Mouse (Mus musculus) kidney, postnatal 14 days (tissue): ENCODE data around the gene Anapc13.

Experiments
- DNase-seq: peaks from one replicate; pipeline ENCODE4 v3.0.0; 2022; ENCODE audit warnings: mixed read lengths

Anapc13 gene

GRCm38 (mm10) chr9:102632173-102632572, 6.1 kb downstream of the Anapc13 start:
- peak; percentile 33 for DNase-seq

DNA sequence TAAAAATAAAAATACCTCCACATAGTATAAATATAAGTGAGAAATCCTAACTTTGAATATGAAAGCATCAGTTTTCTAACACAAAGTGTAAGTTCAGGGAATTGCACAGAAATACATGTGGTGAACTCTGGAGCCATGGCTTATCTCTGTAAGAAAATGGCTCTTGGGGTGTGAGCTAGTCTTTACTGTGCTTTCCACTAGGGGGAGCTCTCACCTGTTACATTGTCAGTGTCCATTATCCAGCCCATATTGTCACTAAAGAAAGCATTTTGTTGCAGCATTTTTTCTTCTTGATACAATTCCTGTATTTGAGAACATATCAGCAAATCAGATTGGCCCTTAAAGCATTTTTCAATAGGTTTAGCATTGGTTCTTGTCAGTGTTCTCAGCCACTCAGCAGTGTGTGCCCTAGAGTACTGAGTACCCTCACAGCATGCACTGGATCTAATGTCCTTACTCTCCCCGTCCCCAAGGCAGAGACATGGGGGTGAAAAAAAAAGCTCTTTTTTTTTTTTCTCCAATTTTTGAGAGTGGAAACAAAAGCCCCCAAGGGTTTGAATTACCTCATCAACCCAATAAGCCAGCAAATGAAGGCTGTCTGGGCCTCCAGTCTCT, 6.9 kb downstream of the Anapc13 start:
- peak; percentile 78 for DNase-seq

DNA sequence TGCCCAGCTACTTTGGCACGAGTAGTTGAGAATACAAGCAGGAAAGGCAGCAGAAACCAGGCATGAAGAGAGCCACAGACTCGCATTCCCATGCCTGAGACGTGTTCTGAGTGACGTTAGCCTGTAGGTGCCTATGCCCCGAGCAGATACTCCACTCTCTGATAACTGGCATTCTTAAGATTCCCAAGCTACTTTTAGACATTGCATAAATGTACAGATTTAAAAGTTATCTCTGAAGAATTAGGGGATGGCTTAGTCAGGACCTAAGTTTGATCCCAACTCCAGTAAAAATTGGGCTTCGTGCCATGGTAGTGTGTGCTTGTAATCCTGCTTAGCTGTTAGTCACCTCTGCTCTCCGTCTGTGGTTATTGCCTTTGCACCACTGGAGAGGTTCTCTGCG, 8.4 kb downstream of the Anapc13 start:
- DNase-seq, result no peak

DNA sequence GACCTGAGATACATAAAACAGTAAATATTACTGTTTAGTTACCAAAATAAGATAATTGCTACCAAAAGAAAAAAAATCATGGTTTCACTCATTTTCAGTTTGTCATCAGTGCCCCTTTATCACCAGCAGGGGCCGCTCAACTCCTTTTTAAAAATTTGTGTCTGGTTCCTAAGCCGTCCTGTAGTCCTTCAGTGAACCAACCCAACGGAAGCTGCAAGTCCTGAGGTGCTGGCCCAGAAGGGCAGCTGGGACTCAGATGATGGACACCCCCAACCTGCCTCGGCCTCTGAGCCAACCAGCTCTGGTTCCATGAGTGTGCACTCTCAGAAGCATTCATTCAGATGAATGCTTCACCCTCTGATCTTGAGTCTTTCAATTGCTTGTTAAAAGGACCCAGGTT, 10.5 kb downstream of the Anapc13 start:
- DNase-seq, result peak; percentile 72

DNA sequence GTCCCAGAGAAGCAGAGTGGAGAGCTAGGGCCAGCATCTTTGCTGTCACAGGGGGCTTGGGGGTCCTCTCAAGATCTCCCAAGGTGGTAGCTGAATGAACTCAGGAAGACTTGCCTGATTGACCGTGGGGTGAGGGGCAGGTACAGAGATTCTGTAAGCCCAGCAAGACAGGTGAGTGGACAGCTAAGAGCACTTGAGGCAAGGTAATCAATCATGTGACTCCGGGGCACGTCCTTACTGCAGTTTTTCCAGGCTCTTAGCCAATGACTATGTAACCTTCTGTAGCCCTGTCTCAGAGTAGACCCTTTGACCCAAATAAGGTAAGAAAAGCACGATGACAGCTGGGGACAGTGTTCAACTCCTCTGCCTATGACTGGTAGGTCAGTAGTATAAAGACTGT, 11.0 kb downstream of the Anapc13 start:
- no peak for DNase-seq

- peak; percentile 40 for DNase-seq
Observed at GRCm38 (mm10) chr9:102638963-102639362, 12.9 kb downstream of the Anapc13 start.

DNA sequence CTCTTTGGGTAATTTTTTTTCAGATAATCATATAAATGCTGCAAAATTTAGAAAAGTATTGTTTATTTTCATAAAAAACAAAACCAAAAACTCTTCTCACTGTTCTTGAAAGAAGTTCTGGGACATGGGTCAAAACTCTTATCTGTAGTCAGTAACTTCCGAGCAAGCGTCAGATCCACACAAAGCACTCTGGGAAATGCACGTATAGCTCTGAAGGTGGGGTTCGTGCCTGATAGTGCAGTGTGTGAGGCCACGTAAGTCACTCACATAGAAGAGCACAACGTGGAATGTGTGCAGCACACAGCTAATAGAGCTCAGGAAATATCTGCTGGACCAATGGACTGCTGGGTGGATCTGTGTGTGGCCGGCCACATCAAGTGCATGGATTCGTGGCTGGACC, 13.4 kb downstream of the Anapc13 start:
- no peak for DNase-seq

GRCm38 (mm10) chr9:102641531-102641930, 15.4 kb downstream of the Anapc13 start:
- DNase-seq, result no peak

DNA sequence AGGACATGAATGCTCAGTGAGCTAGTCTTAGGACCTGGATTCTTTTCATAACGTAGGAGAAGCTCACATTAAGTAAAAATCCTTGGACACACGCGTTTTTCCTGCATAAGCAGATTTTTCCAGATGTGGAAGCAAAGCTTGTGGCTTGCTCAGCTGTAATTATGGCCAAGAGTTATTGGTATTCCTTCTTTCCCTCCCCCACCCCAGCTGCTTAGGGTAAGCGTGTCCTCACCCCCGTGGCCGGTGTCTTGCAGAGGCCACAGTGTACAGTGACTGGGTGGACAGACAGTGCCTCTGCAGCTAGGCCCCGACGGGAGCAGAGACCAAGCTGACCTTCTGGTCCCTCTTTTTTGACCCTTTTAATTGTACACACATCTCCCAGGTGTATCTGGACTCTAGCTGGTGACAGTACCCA, 17.0 kb downstream of the Anapc13 start:
- peak; percentile 54 for DNase-seq

DNA sequence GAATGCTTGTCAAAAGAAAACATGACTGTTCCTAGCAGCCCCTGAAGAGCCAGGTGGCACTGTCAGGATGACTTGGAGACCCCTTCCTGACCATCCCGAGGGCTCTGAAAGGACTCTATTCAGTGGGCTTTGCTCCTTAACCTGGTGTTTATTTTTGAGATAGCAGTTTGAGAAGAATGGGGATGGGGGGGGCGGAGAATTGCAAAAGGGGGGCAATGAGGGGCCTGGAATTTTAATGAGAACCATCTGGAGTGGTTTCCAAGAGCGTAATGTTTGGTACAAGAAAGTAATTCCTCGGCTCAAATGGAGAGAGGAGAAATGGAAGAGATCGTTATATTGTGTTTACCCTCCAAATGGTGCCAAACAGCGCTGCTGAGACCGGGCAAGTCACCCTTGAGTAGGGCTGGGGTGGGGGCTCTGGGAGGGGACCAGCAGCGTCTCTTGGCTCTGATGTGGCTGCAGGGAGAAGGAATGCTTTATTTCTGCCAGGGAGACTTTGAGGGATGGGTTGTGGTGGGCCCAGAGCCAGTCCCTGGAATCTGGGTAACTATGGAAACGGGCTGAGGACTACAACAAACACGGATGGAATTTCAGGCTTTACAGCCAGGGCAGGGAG, 17.5 kb downstream of the Anapc13 start:
- peak; percentile 84 for DNase-seq

DNA sequence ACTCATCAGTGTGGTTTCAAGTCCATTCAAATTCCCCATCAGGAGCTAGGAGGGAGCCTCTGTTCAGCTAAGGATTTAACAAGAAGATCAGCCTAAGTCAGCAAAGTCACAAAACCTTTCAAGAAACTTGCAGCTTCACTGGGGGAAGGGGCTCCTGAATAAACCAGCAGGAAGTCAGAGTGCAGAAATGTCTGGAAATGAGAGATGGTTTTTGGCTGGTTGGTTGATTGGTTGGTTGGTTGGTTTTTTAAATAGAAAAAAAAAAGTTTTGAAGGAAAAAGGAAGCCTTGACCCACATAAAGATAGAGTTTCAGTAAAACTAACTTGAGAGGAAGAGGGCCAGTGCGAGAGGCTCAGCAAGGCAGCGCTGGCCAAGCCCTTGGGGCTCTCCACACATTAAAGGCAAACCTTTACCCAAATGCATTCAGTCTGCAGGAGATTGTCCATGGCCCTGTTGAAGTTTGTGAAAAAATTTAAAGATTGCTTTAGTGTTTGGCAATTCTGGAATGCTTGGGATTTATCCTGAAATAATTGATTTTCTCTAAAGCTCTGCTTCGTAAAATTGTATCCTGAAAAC, 19.1 kb downstream of the Anapc13 start:
- no peak for DNase-seq

- no peak for DNase-seq
Observed at GRCm38 (mm10) chr9:102647010-102647409, 20.9 kb downstream of the Anapc13 start.

DNA sequence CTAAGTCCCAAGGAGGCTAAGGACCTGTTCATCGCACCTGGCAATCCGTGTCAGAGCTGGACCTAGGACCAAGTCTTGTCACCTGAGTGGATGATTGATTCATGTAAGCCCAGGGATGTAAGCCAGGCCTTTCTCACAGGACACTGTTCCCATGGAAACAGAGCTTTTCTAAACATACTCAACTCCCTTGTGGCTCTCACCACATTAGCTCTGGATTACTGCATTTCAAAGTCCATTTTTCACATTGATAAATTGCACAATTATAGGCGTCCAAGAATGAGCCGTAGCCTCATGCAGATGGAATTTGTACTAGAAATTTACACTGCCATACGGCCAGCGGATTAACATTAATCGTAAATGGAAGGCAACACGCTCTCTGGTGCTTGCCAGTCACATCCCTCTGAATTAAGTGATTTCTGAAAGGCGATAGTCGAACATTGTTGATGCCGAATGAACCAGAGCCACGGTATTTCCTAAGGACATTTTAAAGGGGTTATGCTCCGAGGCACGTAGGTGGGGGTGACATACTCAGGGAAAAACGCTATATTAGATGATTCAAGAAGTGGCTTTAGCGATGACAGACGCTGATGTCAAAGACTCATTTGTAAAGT, 23.9 kb downstream of the Anapc13 start:
- DNase-seq, result no peak

DNA sequence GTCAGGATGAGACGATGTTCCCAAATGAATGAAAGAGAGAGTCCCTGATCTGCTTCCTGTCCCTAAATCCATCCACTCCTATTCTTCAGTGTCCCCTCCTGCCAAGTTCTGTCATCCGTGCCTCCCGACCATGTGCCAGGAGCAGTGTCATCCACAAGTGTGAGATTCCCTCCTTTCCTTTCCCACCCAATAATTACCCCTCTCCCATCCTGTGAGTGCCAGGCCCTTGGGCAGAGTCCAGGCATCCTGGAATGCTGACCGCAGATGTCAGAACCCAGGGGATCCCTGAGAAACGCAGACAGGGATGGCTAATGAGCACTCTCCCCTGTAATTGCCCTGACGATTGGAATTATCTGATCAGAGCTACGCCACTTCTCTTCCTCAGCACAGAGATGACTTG, 24.5 kb downstream of the Anapc13 start:
- DNase-seq, result no peak

- DNase-seq, result no peak
Observed at GRCm38 (mm10) chr9:102651199-102651720, 25.2 kb downstream of the Anapc13 start.

DNA sequence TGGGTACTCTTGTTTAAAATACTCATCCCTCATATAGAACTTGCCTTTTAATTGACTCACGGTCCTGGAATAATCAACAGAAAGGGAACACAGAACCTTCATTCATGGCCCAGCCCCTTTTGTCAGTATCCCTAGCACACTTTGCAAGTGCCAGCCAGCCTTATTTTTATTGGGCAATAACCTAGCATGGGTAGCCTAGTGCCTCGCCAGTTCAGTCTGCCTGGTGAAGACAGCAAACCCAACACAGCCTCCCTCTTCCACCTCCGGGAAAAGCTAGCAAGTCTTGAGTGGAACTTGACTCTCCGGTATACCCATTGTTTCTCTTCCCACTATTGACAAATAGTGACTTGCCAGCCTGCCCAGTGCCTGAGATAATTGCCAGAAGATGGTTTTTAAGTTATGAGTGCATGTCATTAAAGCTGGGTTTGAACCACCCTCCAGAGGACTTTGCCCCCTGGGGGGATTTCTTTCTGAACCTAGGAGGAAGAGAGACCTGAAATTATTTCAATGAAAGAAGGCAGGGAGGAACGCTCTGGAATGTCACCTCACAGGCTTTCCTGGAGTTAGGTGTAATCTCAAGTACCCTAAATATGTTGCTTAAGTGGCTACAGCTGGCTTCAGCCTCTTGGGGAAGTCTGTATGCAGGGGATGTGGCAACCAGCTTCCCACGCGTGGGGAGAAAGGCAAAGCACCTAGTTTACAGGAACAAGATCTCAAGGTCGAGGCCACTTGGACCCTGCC, 30.4 kb downstream of the Anapc13 start:
- no peak for DNase-seq

DNA sequence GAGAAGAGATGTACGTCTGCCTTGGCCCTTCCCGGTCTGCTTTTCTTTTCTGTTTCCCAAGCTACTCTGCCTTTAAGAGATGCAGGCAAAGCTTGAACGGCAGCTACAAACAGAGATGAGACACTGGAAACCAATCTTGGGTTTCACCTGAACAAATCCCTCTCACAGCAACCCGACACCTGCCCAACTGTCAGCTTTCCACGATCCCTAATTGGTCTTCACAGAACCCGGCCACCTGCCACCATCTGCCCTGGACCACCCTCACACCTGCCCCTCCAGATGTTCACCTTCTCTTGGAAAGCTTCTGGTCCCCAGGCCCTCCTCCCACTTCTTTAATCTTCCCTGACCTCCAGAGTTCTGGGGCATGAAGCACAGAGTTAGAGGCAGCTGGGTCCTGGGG, 42.0 kb downstream of the Anapc13 start:
- DNase-seq, result no peak

DNA sequence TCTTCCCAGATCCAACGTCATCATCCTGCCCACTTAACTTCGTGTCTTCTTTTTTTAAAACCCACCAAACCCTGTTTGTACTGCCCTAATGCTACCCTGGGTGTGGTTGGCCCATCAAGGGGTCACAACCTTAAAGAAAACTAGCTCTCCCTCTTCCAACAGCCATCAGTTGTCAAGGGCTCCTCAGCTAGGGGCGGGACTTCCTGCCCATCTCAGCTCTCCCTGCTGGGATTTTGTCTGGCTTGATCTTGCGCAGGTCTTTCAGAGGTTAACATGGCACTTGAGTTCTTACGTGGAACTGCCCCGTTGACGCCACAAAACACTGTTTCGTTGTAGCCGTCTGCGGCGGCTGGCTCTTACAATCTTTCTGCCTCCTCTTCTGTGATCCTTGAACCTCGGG, 42.8 kb downstream of the Anapc13 start:
- DNase-seq, result no peak

DNA sequence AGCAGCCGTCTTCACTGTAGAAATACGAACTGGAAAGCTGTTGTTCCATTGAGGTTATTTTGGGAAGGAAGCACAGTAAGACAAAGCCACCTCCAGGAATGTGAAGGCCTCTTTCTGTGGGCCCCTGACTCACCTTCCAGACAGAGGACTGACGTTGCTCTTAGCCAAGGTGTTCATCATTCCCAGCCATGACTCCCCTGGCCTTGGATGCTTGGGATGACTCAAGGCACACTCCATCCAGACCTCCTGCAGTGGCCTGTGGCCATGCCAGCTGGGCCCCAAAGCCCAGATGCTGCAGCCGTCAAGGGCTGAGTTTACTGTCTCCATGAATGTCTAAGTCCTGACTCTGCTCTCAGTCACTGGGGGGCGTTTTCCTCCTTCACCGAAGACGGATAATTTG, 47.3 kb downstream of the Anapc13 start:
- DNase-seq, result no peak

- DNase-seq, result no peak
Observed at GRCm38 (mm10) chr9:102675922-102676321, 49.8 kb downstream of the Anapc13 start.

- no peak for DNase-seq
Observed at GRCm38 (mm10) chr9:102681470-102681869, 55.4 kb downstream of the Anapc13 start.
